Mouse (Mus musculus) neural tube, embryonic 13.5 days (tissue): Measurements from ENCODE around the gene Rps3. TPM values are rescaled to one million over a fixed set of nuclear protein-coding genes. Genes with fewer than 3 reads are reported as not detected.

ENCODE experiments used
- ATAC-seq: fragments of 200-750 bp; cut with Nextera tagmentation; 2 replicates; pipeline ENCODE4 v1.8.0; 2017; ENCODE audit warnings: low read depth, mild to moderate bottlenecking, moderate TSS enrichment, moderate library complexity
- H3K27ac ChIP-seq: fragments of 300-500 bp; sonication (generic); replicated peaks from 2 replicates; pipeline ENCODE4 v1.5.1; 2015; ENCODE audit warnings: moderate library complexity, mild to moderate bottlenecking, inconsistent platforms
- H3K27me3 ChIP-seq: fragments of 300-500 bp; sonication (generic); 2 replicates; pipeline ENCODE4 v1.6.1; 2015; ENCODE audit warnings: mild to moderate bottlenecking, inconsistent platforms
- H3K36me3 ChIP-seq: fragments of 300-500 bp; sonication (generic); 2 replicates; pipeline ENCODE4 v1.6.1; 2015; ENCODE audit warnings: mild to moderate bottlenecking, inconsistent platforms
- H3K4me1 ChIP-seq: fragments of 300-500 bp; sonication (generic); replicated peaks from 2 replicates; pipeline ENCODE4 v1.6.1; 2015; ENCODE audit warnings: inconsistent platforms
- H3K4me2 ChIP-seq: fragments of 300-500 bp; sonication (generic); 2 replicates; pipeline ENCODE4 v1.6.1; 2015; ENCODE audit warnings: inconsistent platforms, mild to moderate bottlenecking, moderate library complexity
- H3K4me3 ChIP-seq: fragments of 300-500 bp; sonication (generic); 2 replicates; pipeline ENCODE4 v1.5.1; 2015; ENCODE audit warnings: mild to moderate bottlenecking, inconsistent platforms
- H3K9ac ChIP-seq: fragments of 300-500 bp; sonication (generic); 2 replicates; pipeline ENCODE4 v1.6.1; 2015; ENCODE audit warnings: moderate library complexity, mild to moderate bottlenecking, inconsistent platforms
- H3K9me3 ChIP-seq: fragments of 300-500 bp; sonication (generic); 2 replicates; pipeline ENCODE4 v1.6.1; 2016; ENCODE audit warnings: inconsistent platforms
- WGBS: fragments of 180-500 bp; shearing (Covaris S2); methylation state at CpG from one replicate; pipeline ENCODE4 v1.1.7; 2015; 5-methylcytosine and 5-hydroxymethylcytosine counted together
- polyA plus RNA-seq: library from polyadenylated mRNA; unstranded; fragments of >200 nt; fragmentation: Nextera tagmentation; extraction: Ambion mirVana; gene quantifications from 2 replicates; pipeline ENCODE4 v1.2.1, GENCODE M21; 2015

Rps3 gene
- polyA plus RNA-seq, 1 experiment from 2014 or later = 540 TPM

- H3K4me1 ChIP-seq = peaks cover 55% of the 10 kb centered on the region
- no peaks in the 10 kb centered on the region for H3K27me3 ChIP-seq
- 88% methylated on average over 6 of the region's 6 CpGs for WGBS
- no peak for ATAC-seq
- no peak overlapping the region for H3K27ac ChIP-seq
- H3K9ac ChIP-seq = no peak overlapping the region
- no peaks in the 10 kb centered on the region for H3K9me3 ChIP-seq
- no peak overlapping the region for H3K4me3 ChIP-seq
- no peak overlapping the region for H3K4me2 ChIP-seq
- H3K36me3 ChIP-seq = peaks cover 12% of the 10 kb centered on the region
These were observed 50.7 kb downstream of the Rps3 start for GRCm38 (mm10) chr7:99432863-99433262.

- 42% methylated on average over 14 of the region's 14 CpGs for WGBS
- Histone ChIP-seq H3K27me3 (no peaks in the 10 kb centered on the region), H3K4me2 (no peak overlapping the region), H3K4me3 (no peak overlapping the region), H3K36me3 (peaks cover 10% of the 10 kb centered on the region), H3K4me1 (peaks cover 58% of the 10 kb centered on the region), H3K9ac (peak overlapping the region; percentile 59), H3K27ac (peak overlapping the region; percentile 71), H3K9me3 (no peaks in the 10 kb centered on the region)
- no peak for ATAC-seq
These were observed 51.3 kb downstream of the Rps3 start for GRCm38 (mm10) chr7:99432248-99432647.

GRCm38 (mm10) chr7:99430246-99430645, 53.3 kb downstream of the Rps3 start:
- H3K36me3 ChIP-seq = peaks cover 22% of the 10 kb centered on the region
- peaks cover 65% of the 10 kb centered on the region for H3K4me1 ChIP-seq
- peak overlapping the region; percentile 38; the same call in 1 of the 2 replicates for H3K27ac ChIP-seq
- 72% methylated on average over 11 of the region's 11 CpGs for WGBS
- ATAC-seq = no peak
- H3K4me3 ChIP-seq = no peak overlapping the region
- no peak overlapping the region for H3K4me2 ChIP-seq
- no peak overlapping the region for H3K9ac ChIP-seq
- H3K9me3 ChIP-seq = no peaks in the 10 kb centered on the region
- no peaks in the 10 kb centered on the region for H3K27me3 ChIP-seq

- 28% methylated on average over 6 of the region's 6 CpGs for WGBS
- 0 out of 2 replicates have a peak overlapping the region, but pooled peaks have one; percentile 19 for H3K9ac ChIP-seq
- H3K36me3 ChIP-seq = peaks cover 24% of the 10 kb centered on the region
- peaks cover 65% of the 10 kb centered on the region for H3K4me1 ChIP-seq
- ATAC-seq = peak; percentile 38; the same call in 1 of the 2 replicates
- no peaks in the 10 kb centered on the region for H3K27me3 ChIP-seq
- no peak overlapping the region for H3K4me2 ChIP-seq
- peak overlapping the region; percentile 49 for H3K27ac ChIP-seq
- no peaks in the 10 kb centered on the region for H3K9me3 ChIP-seq
- H3K4me3 ChIP-seq = no peak overlapping the region
These were observed 53.8 kb downstream of the Rps3 start for GRCm38 (mm10) chr7:99429786-99430185.

GRCm38 (mm10) chr7:99428836-99429235, 54.7 kb downstream of the Rps3 start:
- Histone ChIP-seq H3K9ac (no peak overlapping the region), H3K36me3 (peaks cover 24% of the 10 kb centered on the region), H3K4me3 (no peak overlapping the region), H3K27ac (no peak overlapping the region), H3K9me3 (no peaks in the 10 kb centered on the region), H3K27me3 (no peaks in the 10 kb centered on the region), H3K4me1 (peaks cover 67% of the 10 kb centered on the region), H3K4me2 (no peak overlapping the region)
- WGBS = 87% methylated on average over 5 of the region's 5 CpGs
- ATAC-seq = no peak

GRCm38 (mm10) chr7:99427987-99428386, 55.6 kb downstream of the Rps3 start:
- H3K36me3 ChIP-seq = peaks cover 24% of the 10 kb centered on the region
- H3K9ac ChIP-seq = no peak overlapping the region
- H3K4me3 ChIP-seq = no peak overlapping the region
- no peak for ATAC-seq
- no peaks in the 10 kb centered on the region for H3K27me3 ChIP-seq
- H3K4me2 ChIP-seq = no peak overlapping the region
- no peaks in the 10 kb centered on the region for H3K9me3 ChIP-seq
- WGBS = 86% methylated on average over 3 of the region's 3 CpGs
- peaks cover 73% of the 10 kb centered on the region for H3K4me1 ChIP-seq
- H3K27ac ChIP-seq = no peak overlapping the region

Other genes with a start within 250 kb of the Rps3 start
- 2.1 and 2.8 TPM in 2 replicates for gene Mogat2, start 245.1 kb downstream of the Rps3 start, polyA plus RNA-seq
- gene Map6, start 216.3 kb downstream of the Rps3 start, polyA plus RNA-seq = 105 and 111 TPM in 2 replicates
- 462 and 484 TPM in 2 replicates for gene Serpinh1, start 130.5 kb downstream of the Rps3 start, polyA plus RNA-seq
- 53.0 and 59.8 TPM in 2 replicates for gene Gdpd5, start 102.3 kb downstream of the Rps3 start, polyA plus RNA-seq
- 13.4 and 16.9 TPM in 2 replicates for gene Klhl35, start 17.7 kb downstream of the Rps3 start, polyA plus RNA-seq
- 15.9 and 16.2 TPM in 2 replicates for gene Arrb1, start 51.7 kb upstream of the Rps3 start, polyA plus RNA-seq
- 2.2 and 3.8 TPM in 2 replicates for gene Tpbgl, start 143.4 kb upstream of the Rps3 start, polyA plus RNA-seq
- 5.0 and 5.2 TPM in 2 replicates for gene Slco2b1, start 227.6 kb upstream of the Rps3 start, polyA plus RNA-seq
- gene Olfr520, start 246.5 kb upstream of the Rps3 start, polyA plus RNA-seq = not detected in 2 replicates